Mouse (Mus musculus) liver, adult 2 months (tissue): ENCODE results near the gene Cpeb3.

Experiments
- CTCF ChIP-seq: fragments of 200-500 bp; IDR thresholded peaks from 2 replicates; pipeline ENCODE4 v1.5.1; 2011; ENCODE audit warnings: low read depth, low read length, control low read depth
- POLR2A ChIP-seq: fragments of 200-500 bp; IDR thresholded peaks from 2 replicates; pipeline ENCODE4 v1.6.1; 2011; ENCODE audit warnings: low read length, control low read depth; ENCODE audit not compliant: insufficient read depth; ENCODE audit errors: extremely low read depth

DNA sequence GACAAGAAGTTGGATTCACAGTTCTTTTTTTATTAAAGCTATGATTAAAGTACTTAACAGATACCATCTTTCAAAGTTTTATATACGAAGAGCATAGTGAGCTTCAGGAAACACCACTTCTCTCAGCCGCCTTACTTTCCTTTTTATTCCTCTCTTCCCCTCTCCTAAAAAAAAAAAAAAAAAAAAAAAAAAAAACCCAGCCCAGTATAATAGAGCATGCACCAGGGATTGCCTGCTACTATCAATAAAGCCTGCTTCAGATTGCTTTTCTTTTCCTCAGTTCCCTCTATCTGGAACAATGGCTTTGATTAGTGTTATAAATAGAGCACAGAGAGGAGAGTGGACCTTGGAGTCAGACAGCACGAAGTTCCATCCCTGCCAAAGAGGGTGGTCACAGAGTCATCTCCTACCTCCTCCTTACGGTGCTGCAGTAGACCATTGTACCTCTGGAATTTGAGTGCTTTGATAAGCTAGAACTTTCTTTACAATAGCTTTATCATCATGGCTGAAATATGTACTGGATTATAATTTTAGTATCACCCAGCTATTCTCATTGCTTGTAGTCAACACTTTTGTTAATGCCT, 31.4 kb downstream of the Cpeb3 start:
- TF ChIP-seq CTCF (no peak), POLR2A (no peak)
